Mouse (Mus musculus) intestine, embryonic 15.5 days (tissue): Measurements from ENCODE around the gene Pkd2l1. TPM values are rescaled to one million over a fixed set of nuclear protein-coding genes. Genes with fewer than 3 reads are reported as not detected.

Experiments used
- ATAC-seq: fragments of 200-750 bp; cut with Nextera tagmentation; 2 replicates; pipeline ENCODE4 v1.8.0; 2017; ENCODE audit warnings: moderate TSS enrichment, moderate library complexity
- H3K27ac ChIP-seq: fragments of 300-500 bp; sonication (generic); 2 replicates; pipeline ENCODE4 v1.5.1; 2015; ENCODE audit warnings: mild to moderate bottlenecking, inconsistent platforms
- H3K27me3 ChIP-seq: fragments of 300-500 bp; sonication (generic); replicated peaks from 2 replicates; pipeline ENCODE4 v1.6.1; 2015; ENCODE audit warnings: inconsistent platforms
- H3K36me3 ChIP-seq: fragments of 300-500 bp; sonication (generic); 2 replicates; pipeline ENCODE4 v1.6.1; 2015; ENCODE audit warnings: inconsistent platforms
- H3K4me1 ChIP-seq: fragments of 300-500 bp; sonication (generic); replicated peaks from 2 replicates; pipeline ENCODE4 v1.6.1; 2015; ENCODE audit warnings: inconsistent platforms
- H3K4me2 ChIP-seq: fragments of 300-500 bp; sonication (generic); replicated peaks from 2 replicates; pipeline ENCODE4 v1.6.1; 2015; ENCODE audit warnings: mild to moderate bottlenecking, inconsistent platforms
- H3K4me3 ChIP-seq: fragments of 300-500 bp; sonication (generic); replicated peaks from 2 replicates; pipeline ENCODE4 v1.5.1; 2015; ENCODE audit warnings: inconsistent platforms
- H3K9ac ChIP-seq: fragments of 300-500 bp; sonication (generic); 2 replicates; pipeline ENCODE4 v1.6.1; 2015; ENCODE audit warnings: inconsistent platforms
- H3K9me3 ChIP-seq: fragments of 300-500 bp; sonication (generic); 2 replicates; pipeline ENCODE4 v1.6.1; 2016; ENCODE audit warnings: inconsistent platforms
- WGBS: fragments of 180-500 bp; shearing (Covaris S2); methylation state at CpG from one replicate; pipeline ENCODE4 v1.1.7; 2015; 5-methylcytosine and 5-hydroxymethylcytosine counted together
- polyA plus RNA-seq: library from polyadenylated mRNA; unstranded; fragments of >200 nt; fragmentation: Nextera tagmentation; extraction: Ambion mirVana; gene quantifications from 2 replicates; pipeline ENCODE4 v1.2.1, GENCODE M21; 2015

Pkd2l1 gene
- polyA plus RNA-seq, 1 experiment from 2014 or later = not detected

GRCm38 (mm10) chr19:44197053-44197852 lies 5.0 kb upstream of the Pkd2l1 start:
- Histone ChIP-seq H3K9me3 (no peaks in the 10 kb centered on the region), H3K4me3 (no peak overlapping the region), H3K27me3 (no peaks in the 10 kb centered on the region), H3K4me1 (no peaks in the 10 kb centered on the region), H3K9ac (no peak overlapping the region), H3K27ac (no peak overlapping the region), H3K36me3 (no peaks in the 10 kb centered on the region), H3K4me2 (no peak overlapping the region)
- no peak for ATAC-seq
- 88% methylated on average over 10 of the region's 10 CpGs for WGBS

- H3K4me2 ChIP-seq = no peak overlapping the region
- H3K4me3 ChIP-seq = no peak overlapping the region
- H3K36me3 ChIP-seq = no peaks in the 10 kb centered on the region
- no peaks in the 10 kb centered on the region for H3K27me3 ChIP-seq
- 14% methylated on average over 7 of the region's 7 CpGs for WGBS
- no peak for ATAC-seq
- no peak overlapping the region for H3K9ac ChIP-seq
- no peaks in the 10 kb centered on the region for H3K4me1 ChIP-seq
- H3K9me3 ChIP-seq = no peaks in the 10 kb centered on the region
- no peak overlapping the region for H3K27ac ChIP-seq
These were observed 2.9 kb upstream of the Pkd2l1 start for GRCm38 (mm10) chr19:44195138-44195537.

GRCm38 (mm10) chr19:44193906-44194305 lies 1.7 kb upstream of the Pkd2l1 start:
- H3K27me3 ChIP-seq = no peaks in the 10 kb centered on the region
- H3K4me2 ChIP-seq = no peak overlapping the region
- ATAC-seq = no peak
- no peaks in the 10 kb centered on the region for H3K4me1 ChIP-seq
- H3K9me3 ChIP-seq = no peaks in the 10 kb centered on the region
- 81% methylated on average over 7 of the region's 7 CpGs for WGBS
- H3K9ac ChIP-seq = no peak overlapping the region
- H3K27ac ChIP-seq = no peak overlapping the region
- no peaks in the 10 kb centered on the region for H3K36me3 ChIP-seq
- H3K4me3 ChIP-seq = no peak overlapping the region

GRCm38 (mm10) chr19:44189056-44189455 lies 3.2 kb downstream of the Pkd2l1 start:
- Histone ChIP-seq H3K9ac (no peak overlapping the region), H3K27me3 (no peaks in the 10 kb centered on the region), H3K4me1 (no peaks in the 10 kb centered on the region), H3K4me3 (no peak overlapping the region), H3K9me3 (no peaks in the 10 kb centered on the region), H3K36me3 (no peaks in the 10 kb centered on the region), H3K4me2 (no peak overlapping the region), H3K27ac (no peak overlapping the region)
- 84% methylated on average over 4 of the region's 4 CpGs for WGBS
- ATAC-seq = no peak

DNA sequence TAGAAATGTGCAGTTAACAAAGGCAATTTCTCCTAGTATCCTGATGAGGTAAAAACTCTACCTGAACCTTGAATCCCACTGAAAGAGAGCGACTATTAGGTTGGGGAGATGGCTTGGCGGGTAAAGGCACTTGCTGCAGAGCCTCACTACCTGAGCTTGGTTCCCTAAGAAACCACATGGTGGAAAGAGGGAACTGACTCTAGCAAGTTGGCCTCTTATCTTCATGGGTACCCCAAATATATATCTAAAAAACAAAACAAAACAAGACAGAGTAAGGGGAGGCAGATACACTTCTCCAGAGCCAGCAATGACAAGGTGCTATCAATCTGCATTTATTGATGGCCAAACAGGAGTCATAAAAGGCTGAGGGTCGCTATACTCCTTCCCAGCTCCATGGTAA lies 8.3 kb downstream of the Pkd2l1 start:
- H3K9me3 ChIP-seq = no peaks in the 10 kb centered on the region
- H3K9ac ChIP-seq = no peak overlapping the region
- WGBS = 57% methylated on average over 3 of the region's 3 CpGs
- H3K4me1 ChIP-seq = no peaks in the 10 kb centered on the region
- H3K4me2 ChIP-seq = no peak overlapping the region
- no peaks in the 10 kb centered on the region for H3K27me3 ChIP-seq
- no peaks in the 10 kb centered on the region for H3K36me3 ChIP-seq
- ATAC-seq = no peak
- no peak overlapping the region for H3K4me3 ChIP-seq
- no peak overlapping the region for H3K27ac ChIP-seq

- H3K9ac ChIP-seq = no peak overlapping the region
- no peaks in the 10 kb centered on the region for H3K4me1 ChIP-seq
- H3K27me3 ChIP-seq = no peaks in the 10 kb centered on the region
- H3K36me3 ChIP-seq = no peaks in the 10 kb centered on the region
- H3K4me3 ChIP-seq = no peak overlapping the region
- ATAC-seq = no peak
- H3K4me2 ChIP-seq = no peak overlapping the region
- H3K27ac ChIP-seq = no peak overlapping the region
- 80% methylated on average over 1 of the region's 1 CpGs for WGBS
- no peaks in the 10 kb centered on the region for H3K9me3 ChIP-seq
These were observed 11.7 kb downstream of the Pkd2l1 start for GRCm38 (mm10) chr19:44180502-44180901.

DNA sequence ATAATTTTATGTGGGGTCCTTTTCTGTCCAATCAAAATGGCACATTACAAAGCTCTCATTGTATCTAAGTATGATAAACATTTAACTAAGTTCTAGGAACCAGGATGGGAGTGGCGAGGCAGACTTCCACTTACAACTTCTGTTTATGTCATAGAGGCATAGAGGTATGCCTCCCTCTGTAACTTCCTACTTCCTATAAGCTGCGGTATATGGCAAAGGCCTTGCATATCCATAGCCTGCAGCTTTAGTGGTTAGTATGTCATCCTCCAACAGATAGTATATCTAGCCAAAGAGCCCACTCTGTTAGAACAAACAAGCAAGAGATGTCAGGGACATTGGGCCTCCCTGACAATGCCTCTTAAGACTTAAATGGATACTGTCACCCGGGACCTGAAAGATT lies 15.5 kb downstream of the Pkd2l1 start:
- no peaks in the 10 kb centered on the region for H3K27me3 ChIP-seq
- no peak overlapping the region for H3K4me3 ChIP-seq
- no peak overlapping the region for H3K27ac ChIP-seq
- ATAC-seq = no peak
- H3K4me2 ChIP-seq = no peak overlapping the region
- H3K36me3 ChIP-seq = no peaks in the 10 kb centered on the region
- H3K4me1 ChIP-seq = no peaks in the 10 kb centered on the region
- no peaks in the 10 kb centered on the region for H3K9me3 ChIP-seq
- no peak overlapping the region for H3K9ac ChIP-seq
- WGBS = 87% methylated on average over 3 of the region's 3 CpGs

DNA sequence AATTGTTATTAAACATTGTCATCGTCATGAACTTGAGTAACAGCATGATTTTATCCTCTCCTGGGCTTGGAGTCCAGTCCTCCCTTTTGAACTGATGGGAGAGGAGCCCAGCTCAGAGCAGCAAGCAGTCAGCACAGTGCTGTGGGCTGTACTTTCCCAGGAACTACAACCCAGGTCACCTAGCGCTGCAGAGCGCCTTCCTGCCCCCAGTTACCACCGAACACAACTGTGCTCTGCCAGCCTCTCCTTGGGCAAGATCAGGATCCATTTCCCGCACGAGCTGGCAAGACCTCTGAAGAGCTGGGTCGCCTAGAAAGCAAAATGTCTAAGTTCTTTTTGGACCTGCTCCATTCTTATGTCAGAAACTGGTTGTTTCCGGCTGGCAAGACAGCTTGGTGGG lies 17.4 kb downstream of the Pkd2l1 start:
- no peak for ATAC-seq
- no peak overlapping the region for H3K9ac ChIP-seq
- H3K27ac ChIP-seq = no peak overlapping the region
- no peaks in the 10 kb centered on the region for H3K9me3 ChIP-seq
- no peaks in the 10 kb centered on the region for H3K4me1 ChIP-seq
- no peak overlapping the region for H3K4me3 ChIP-seq
- 71% methylated on average over 8 of the region's 8 CpGs for WGBS
- no peak overlapping the region for H3K4me2 ChIP-seq
- H3K36me3 ChIP-seq = no peaks in the 10 kb centered on the region
- no peaks in the 10 kb centered on the region for H3K27me3 ChIP-seq

GRCm38 (mm10) chr19:44161515-44161914 lies 30.7 kb downstream of the Pkd2l1 start:
- Histone ChIP-seq H3K36me3 (no peaks in the 10 kb centered on the region), H3K27ac (no peak overlapping the region), H3K4me1 (no peaks in the 10 kb centered on the region), H3K27me3 (no peaks in the 10 kb centered on the region), H3K9me3 (no peaks in the 10 kb centered on the region), H3K9ac (no peak overlapping the region), H3K4me3 (no peak overlapping the region), H3K4me2 (no peak overlapping the region)
- no peak for ATAC-seq
- WGBS = 12% methylated on average over 3 of the region's 3 CpGs

DNA sequence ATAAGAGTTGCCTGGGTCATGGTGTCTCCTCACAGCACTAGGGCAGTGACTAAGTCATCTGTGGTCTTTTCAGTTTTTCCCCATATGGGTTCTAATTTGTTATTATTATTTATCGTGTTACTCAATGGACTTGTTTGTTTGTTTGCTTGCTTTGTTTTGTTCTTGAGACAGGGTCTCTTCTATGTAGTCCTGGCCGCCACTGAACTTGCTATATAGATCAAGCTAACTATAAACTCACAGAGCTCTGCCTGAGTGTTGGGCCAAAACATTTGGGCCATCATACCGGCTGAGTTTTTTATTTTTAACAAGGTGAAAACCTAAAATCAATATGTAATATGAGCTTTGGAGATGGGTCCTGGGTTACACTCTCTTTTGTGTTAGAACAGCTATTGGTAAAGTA lies 32.9 kb downstream of the Pkd2l1 start:
- no peak overlapping the region for H3K4me3 ChIP-seq
- H3K27me3 ChIP-seq = 0 out of 2 replicates have a peak, but pooled peaks cover 5% of the 10 kb centered on the region
- H3K9ac ChIP-seq = no peak overlapping the region
- no peaks in the 10 kb centered on the region for H3K4me1 ChIP-seq
- no peak overlapping the region for H3K27ac ChIP-seq
- no peaks in the 10 kb centered on the region for H3K36me3 ChIP-seq
- WGBS = 83% methylated on average over 3 of the region's 3 CpGs
- ATAC-seq = no peak
- H3K4me2 ChIP-seq = no peak overlapping the region
- no peaks in the 10 kb centered on the region for H3K9me3 ChIP-seq

GRCm38 (mm10) chr19:44157005-44157404 lies 35.2 kb downstream of the Pkd2l1 start:
- 94% methylated on average over 10 of the region's 10 CpGs for WGBS
- Histone ChIP-seq H3K27me3 (0 out of 2 replicates have a peak, but pooled peaks cover 9% of the 10 kb centered on the region), H3K27ac (no peak overlapping the region), H3K4me1 (no peaks in the 10 kb centered on the region), H3K9me3 (no peaks in the 10 kb centered on the region), H3K36me3 (no peaks in the 10 kb centered on the region), H3K4me3 (no peak overlapping the region), H3K9ac (no peak overlapping the region), H3K4me2 (no peak overlapping the region)
- no peak for ATAC-seq

- H3K9ac ChIP-seq = no peak overlapping the region
- H3K4me1 ChIP-seq = no peaks in the 10 kb centered on the region
- ATAC-seq = no peak
These were observed 38.5 kb downstream of the Pkd2l1 start for GRCm38 (mm10) chr19:44153781-44154180.

DNA sequence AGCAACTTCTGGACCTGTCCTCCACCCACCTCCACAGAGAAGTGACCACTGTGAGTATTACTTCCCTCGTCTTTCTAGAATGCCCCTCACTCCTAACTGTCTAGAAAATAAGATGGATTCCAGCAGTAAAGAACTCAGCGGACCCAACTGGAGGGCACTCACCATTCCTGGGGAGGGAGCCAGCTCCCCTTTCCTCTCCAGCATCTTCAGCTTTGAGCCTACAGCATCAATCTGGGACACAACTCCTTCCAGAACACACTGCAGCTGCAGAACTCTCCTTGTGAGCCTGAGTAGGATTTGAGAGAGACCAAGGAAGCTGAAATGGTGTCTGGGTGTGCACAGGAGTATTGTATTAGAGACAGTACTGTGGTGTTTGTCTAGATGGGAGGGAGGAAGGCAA lies 43.3 kb downstream of the Pkd2l1 start:
- Histone ChIP-seq H3K4me3 (no peak overlapping the region), H3K27me3 (0 out of 2 replicates have a peak, but pooled peaks cover 3% of the 10 kb centered on the region), H3K4me1 (peaks cover 7% of the 10 kb centered on the region; the same call in 1 of the 2 replicates), H3K4me2 (no peak overlapping the region), H3K9me3 (no peaks in the 10 kb centered on the region), H3K9ac (no peak overlapping the region), H3K36me3 (no peaks in the 10 kb centered on the region), H3K27ac (no peak overlapping the region)
- WGBS = 70% methylated on average over 2 of the region's 2 CpGs
- no peak for ATAC-seq

More at GRCm38 (mm10) chr19:44153781-44154180, 38.5 kb downstream of the Pkd2l1 start:
- Histone ChIP-seq H3K36me3 (no peaks in the 10 kb centered on the region), H3K4me2 (no peak overlapping the region), H3K9me3 (no peaks in the 10 kb centered on the region), H3K27ac (no peak overlapping the region), H3K4me3 (no peak overlapping the region), H3K27me3 (0 out of 2 replicates have a peak, but pooled peaks cover 9% of the 10 kb centered on the region)
- WGBS = 74% methylated on average over 5 of the region's 5 CpGs
